Mouse (Mus musculus) liver, postnatal 0 days (tissue): ENCODE data around the gene Phactr2. TPM values are rescaled to one million over a fixed set of nuclear protein-coding genes. Genes with fewer than 3 reads are reported as not detected.

Source experiments
- ATAC-seq: fragments of 200-750 bp; cut with Nextera tagmentation; 2 replicates; pipeline ENCODE4 v1.8.0; 2017; ENCODE audit warnings: mild to moderate bottlenecking, moderate library complexity
- DNase-seq: peaks from one replicate; pipeline ENCODE4 v3.0.0-alpha.2; 2016
- H3K27ac ChIP-seq: fragments of 300-500 bp; sonication (generic); 2 replicates; pipeline ENCODE4 v1.5.1; 2014; ENCODE audit warnings: antibody characterized with exemption, moderate library complexity, mild to moderate bottlenecking, low read depth
- H3K27me3 ChIP-seq: fragments of 300-500 bp; sonication (generic); 2 replicates; pipeline ENCODE4 v1.6.1; 2014; ENCODE audit warnings: low read length, control low read depth, mixed read lengths; ENCODE audit not compliant: insufficient read depth
- H3K36me3 ChIP-seq: fragments of 300-500 bp; sonication (generic); replicated peaks from 2 replicates; pipeline ENCODE4 v1.6.1; 2014; ENCODE audit warnings: mild to moderate bottlenecking, control low read depth, low read length, moderate library complexity, mixed read lengths; ENCODE audit not compliant: insufficient read depth
- H3K4me1 ChIP-seq: fragments of 300-500 bp; sonication (generic); 2 replicates; pipeline ENCODE4 v1.6.1; 2014; ENCODE audit warnings: antibody characterized with exemption, mild to moderate bottlenecking, control low read depth; ENCODE audit not compliant: insufficient read depth
- H3K4me2 ChIP-seq: fragments of 300-500 bp; sonication (generic); 2 replicates; pipeline ENCODE4 v1.6.1; 2014; ENCODE audit warnings: low read depth, mild to moderate bottlenecking, low read length, moderate library complexity, mixed read lengths
- H3K4me3 ChIP-seq: fragments of 300-500 bp; sonication (generic); 2 replicates; pipeline ENCODE4 v1.5.1; 2014; ENCODE audit warnings: low read depth, low read length
- H3K9ac ChIP-seq: fragments of 300-500 bp; sonication (generic); replicated peaks from 2 replicates; pipeline ENCODE4 v1.6.1; 2014; ENCODE audit warnings: mild to moderate bottlenecking, moderate library complexity
- H3K9me3 ChIP-seq: fragments of 300-500 bp; sonication (generic); 2 replicates; pipeline ENCODE4 v1.6.1; 2016; ENCODE audit warnings: mild to moderate bottlenecking, control low read depth, low read length, mixed read lengths
- CTCF ChIP-seq: sonication (generic); IDR thresholded peaks from 2 replicates; pipeline ENCODE4 v1.5.1; 2016; ENCODE audit warnings: antibody characterized with exemption, low read depth
- EP300 ChIP-seq: IDR thresholded peaks from 2 replicates; pipeline ENCODE4 v1.6.1; 2016; ENCODE audit warnings: antibody characterized with exemption, low read depth, mild to moderate bottlenecking
- WGBS: fragments of 180-500 bp; shearing (Covaris S2); extraction: QIAGEN DNeasy Blood & Tissue Kit; methylation state at CpG from one replicate; pipeline ENCODE4 v1.1.7; 2014; ENCODE audit not compliant: insufficient replicate concordance; 5-methylcytosine and 5-hydroxymethylcytosine counted together
- polyA plus RNA-seq: library from polyadenylated mRNA; unstranded; fragments of >200 nt; fragmentation: Nextera tagmentation; extraction: Ambion mirVana; gene quantifications from 2 replicates; pipeline ENCODE4 v1.2.1, GENCODE M21; 2015

The Phactr2 gene
- polyA plus RNA-seq, 1 experiment from 2014 or later: 4.9 TPM

GRCm38 (mm10) chr10:13332985-13333384, 141.2 kb downstream of the Phactr2 start:
- Histone ChIP-seq H3K4me3 (no peak overlapping the region), H3K4me2 (no peak overlapping the region), H3K27ac (no peak overlapping the region), H3K36me3 (no peaks in the 10 kb centered on the region), H3K27me3 (no peaks in the 10 kb centered on the region), H3K9me3 (no peaks in the 10 kb centered on the region), H3K4me1 (no peaks in the 10 kb centered on the region), H3K9ac (no peak overlapping the region)
- ATAC-seq (no peak), DNase-seq (no peak)
- TF ChIP-seq EP300 (no peak), CTCF (no peak)
- WGBS: 42% methylated on average over 2 of the region's 2 CpGs

- DNase-seq (no peak), ATAC-seq (no peak)
- Histone ChIP-seq H3K9me3 (no peaks in the 10 kb centered on the region), H3K4me3 (no peak overlapping the region), H3K27ac (no peak overlapping the region), H3K4me2 (no peak overlapping the region), H3K27me3 (no peaks in the 10 kb centered on the region), H3K36me3 (no peaks in the 10 kb centered on the region), H3K4me1 (no peaks in the 10 kb centered on the region), H3K9ac (no peak overlapping the region)
- 71% methylated on average over 4 of the region's 4 CpGs for WGBS
- no peak for TF ChIP-seq CTCF
- TF ChIP-seq EP300: no peak
Measured at GRCm38 (mm10) chr10:13331405-13332032, 142.7 kb downstream of the Phactr2 start.

GRCm38 (mm10) chr10:13328602-13329001, 145.6 kb downstream of the Phactr2 start:
- Histone ChIP-seq H3K27me3 (no peaks in the 10 kb centered on the region), H3K36me3 (no peaks in the 10 kb centered on the region), H3K4me2 (no peak overlapping the region), H3K9ac (no peak overlapping the region), H3K4me1 (no peaks in the 10 kb centered on the region), H3K9me3 (no peaks in the 10 kb centered on the region), H3K4me3 (no peak overlapping the region), H3K27ac (no peak overlapping the region)
- 69% methylated on average over 3 of the region's 3 CpGs for WGBS
- no peak for TF ChIP-seq EP300
- no peak for TF ChIP-seq CTCF
- ATAC-seq (no peak), DNase-seq (no peak)

GRCm38 (mm10) chr10:13326149-13326873, 147.9 kb downstream of the Phactr2 start:
- 0 out of 2 replicates have a peak, but pooled peaks cover 5% of the 10 kb centered on the region for H3K4me1 ChIP-seq
- no peaks in the 10 kb centered on the region for H3K27me3 ChIP-seq
- H3K9ac ChIP-seq: no peak overlapping the region
- WGBS: 67% methylated on average over 14 of the region's 14 CpGs
- no peak overlapping the region for H3K4me2 ChIP-seq
- no peak for TF ChIP-seq CTCF
- H3K36me3 ChIP-seq: no peaks in the 10 kb centered on the region
- no peak overlapping the region for H3K27ac ChIP-seq
- no peak for ATAC-seq
- no peak for DNase-seq
- H3K4me3 ChIP-seq: no peak overlapping the region
- H3K9me3 ChIP-seq: no peaks in the 10 kb centered on the region

GRCm38 (mm10) chr10:13323806-13324411, 150.3 kb downstream of the Phactr2 start:
- TF ChIP-seq CTCF (no peak), EP300 (no peak)
- DNase-seq (peak; percentile 75), ATAC-seq (peak; percentile 91)
- Histone ChIP-seq H3K4me2 (peak overlapping the region; percentile 76), H3K9me3 (no peaks in the 10 kb centered on the region), H3K4me1 (0 out of 2 replicates have a peak, but pooled peaks cover 5% of the 10 kb centered on the region), H3K9ac (peak overlapping the region; percentile 68), H3K27ac (peak overlapping the region; percentile 84), H3K27me3 (no peaks in the 10 kb centered on the region), H3K4me3 (peak overlapping the region; percentile 63), H3K36me3 (no peaks in the 10 kb centered on the region)
- 1% methylated on average over 59 of the region's 62 CpGs for WGBS

- 16% methylated on average over 12 of the region's 12 CpGs for WGBS
- DNase-seq: no peak
- ATAC-seq: peak; percentile 22; the same call in 1 of the 2 replicates
Measured at GRCm38 (mm10) chr10:13323139-13323805, 150.9 kb downstream of the Phactr2 start.

More at GRCm38 (mm10) chr10:13323139-13323805, 150.9 kb downstream of the Phactr2 start:
- Histone ChIP-seq H3K27me3 (no peaks in the 10 kb centered on the region), H3K27ac (peak overlapping the region; percentile 84), H3K9me3 (no peaks in the 10 kb centered on the region), H3K9ac (peak overlapping the region; percentile 68), H3K4me1 (0 out of 2 replicates have a peak, but pooled peaks cover 5% of the 10 kb centered on the region), H3K4me2 (peak overlapping the region; percentile 76), H3K4me3 (peak overlapping the region; percentile 63), H3K36me3 (no peaks in the 10 kb centered on the region)
- TF ChIP-seq CTCF (no peak), EP300 (no peak)
